Mouse (Mus musculus) limb, embryonic 11.5 days (tissue): ENCODE measurements around the gene Tmeff1. TPM values are rescaled to one million over a fixed set of nuclear protein-coding genes. Genes with fewer than 3 reads are reported as not detected.
A peak's percentile ranks its signal among the peaks of the same experiment; 100 is the strongest.

Experiments used
- ATAC-seq: fragments of 200-750 bp; cut with Nextera tagmentation; 2 replicates; pipeline ENCODE4 v1.8.0; 2017; ENCODE audit warnings: low read depth; ENCODE audit not compliant: insufficient number of reproducible peaks, low FRiP score, low TSS enrichment
- DNase-seq: peaks from one replicate; pipeline ENCODE4 v3.0.0-alpha.2; 2015; ENCODE audit warnings: low spot score
- H3K27ac ChIP-seq: fragments of 300-500 bp; sonication (generic); replicated peaks from 2 replicates; pipeline ENCODE4 v1.5.1; 2014; ENCODE audit warnings: low read depth, mild to moderate bottlenecking, low read length
- H3K27me3 ChIP-seq: fragments of 300-500 bp; sonication (generic); 2 replicates; pipeline ENCODE4 v1.6.1; 2014; ENCODE audit warnings: mild to moderate bottlenecking, low read length, mixed read lengths; ENCODE audit not compliant: control insufficient read depth, insufficient read depth
- H3K36me3 ChIP-seq: fragments of 300-500 bp; sonication (generic); 2 replicates; pipeline ENCODE4 v1.6.1; 2014; ENCODE audit warnings: mild to moderate bottlenecking, low read length, moderate library complexity, mixed read lengths; ENCODE audit not compliant: control insufficient read depth, insufficient read depth
- H3K4me1 ChIP-seq: fragments of 300-500 bp; sonication (generic); 2 replicates; pipeline ENCODE4 v1.6.1; 2014; ENCODE audit warnings: low read length, mixed read lengths; ENCODE audit not compliant: control insufficient read depth, insufficient read depth
- H3K4me2 ChIP-seq: fragments of 300-500 bp; sonication (generic); 2 replicates; pipeline ENCODE4 v1.6.1; 2014; ENCODE audit warnings: low read depth, mild to moderate bottlenecking, moderate library complexity; ENCODE audit not compliant: severe bottlenecking
- H3K4me3 ChIP-seq: fragments of 300-500 bp; sonication (generic); 2 replicates; pipeline ENCODE4 v1.5.1; 2014; ENCODE audit warnings: low read depth, low read length
- H3K9ac ChIP-seq: fragments of 300-500 bp; sonication (generic); 2 replicates; pipeline ENCODE4 v1.6.1; 2014; ENCODE audit warnings: mild to moderate bottlenecking, low read length
- H3K9me3 ChIP-seq: fragments of 300-500 bp; sonication (generic); 2 replicates; pipeline ENCODE4 v1.6.1; 2016; ENCODE audit warnings: low read length; ENCODE audit not compliant: control insufficient read depth
- WGBS: fragments of 180-500 bp; shearing (Covaris S2); extraction: QIAGEN DNeasy Blood & Tissue Kit; methylation state at CpG from one replicate; pipeline ENCODE4 v1.1.7; 2014; 5-methylcytosine and 5-hydroxymethylcytosine counted together
- polyA plus RNA-seq: library from polyadenylated mRNA; unstranded; fragments of >200 nt; fragmentation: Nextera tagmentation; extraction: Ambion mirVana; gene quantifications from 2 replicates; pipeline ENCODE4 v1.2.1, GENCODE M21; 2014

Gene Tmeff1
- polyA plus RNA-seq, 1 experiment from 2014 or later, result 128 TPM

DNA sequence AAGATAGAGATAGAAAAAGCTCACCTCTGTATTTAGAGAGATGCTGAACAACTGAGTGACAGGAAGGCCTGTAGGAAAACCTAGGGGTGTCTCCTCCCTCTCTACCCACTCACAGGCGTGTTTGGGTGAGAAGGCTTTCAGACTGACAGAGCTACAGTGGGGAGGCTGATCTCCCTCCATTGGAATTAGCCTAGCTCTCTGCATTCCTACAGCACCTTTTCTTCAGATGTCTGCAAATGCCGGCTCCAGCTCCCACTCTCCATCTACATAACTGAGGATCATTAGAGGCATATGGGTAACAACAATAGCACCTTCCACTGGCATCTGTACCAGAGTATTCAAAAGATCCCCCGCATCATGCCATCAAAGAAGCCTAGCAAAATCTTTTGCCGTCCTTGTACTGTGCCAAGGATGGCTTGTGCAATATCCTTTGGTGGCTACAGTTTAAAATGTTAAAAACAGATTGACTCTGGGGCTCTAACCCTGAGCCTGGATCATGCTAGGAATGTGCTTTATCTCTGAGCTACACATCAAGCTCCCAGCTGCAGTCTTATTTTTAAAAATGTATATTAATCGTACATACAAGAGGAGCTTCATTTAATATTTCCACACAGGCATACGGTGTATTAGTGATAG, 5.4 kb upstream of the Tmeff1 start:
- no peak for ATAC-seq
- no peak for DNase-seq
- no peaks in the 10 kb centered on the region for H3K27me3 ChIP-seq
- WGBS, result 58% methylated on average over 6 of the region's 6 CpGs
- no peaks in the 10 kb centered on the region; the same call in 1 of the 2 replicates for H3K4me1 ChIP-seq
- H3K36me3 ChIP-seq, result no peaks in the 10 kb centered on the region
- H3K27ac ChIP-seq, result no peak overlapping the region
- no peak overlapping the region for H3K4me3 ChIP-seq
- H3K9me3 ChIP-seq, result no peaks in the 10 kb centered on the region
- no peak overlapping the region for H3K4me2 ChIP-seq
- H3K9ac ChIP-seq, result no peak overlapping the region

- DNase-seq, result no peak
- H3K9ac ChIP-seq, result no peak overlapping the region
Observed at GRCm38 (mm10) chr4:48581201-48581600, 3.8 kb upstream of the Tmeff1 start.

DNA sequence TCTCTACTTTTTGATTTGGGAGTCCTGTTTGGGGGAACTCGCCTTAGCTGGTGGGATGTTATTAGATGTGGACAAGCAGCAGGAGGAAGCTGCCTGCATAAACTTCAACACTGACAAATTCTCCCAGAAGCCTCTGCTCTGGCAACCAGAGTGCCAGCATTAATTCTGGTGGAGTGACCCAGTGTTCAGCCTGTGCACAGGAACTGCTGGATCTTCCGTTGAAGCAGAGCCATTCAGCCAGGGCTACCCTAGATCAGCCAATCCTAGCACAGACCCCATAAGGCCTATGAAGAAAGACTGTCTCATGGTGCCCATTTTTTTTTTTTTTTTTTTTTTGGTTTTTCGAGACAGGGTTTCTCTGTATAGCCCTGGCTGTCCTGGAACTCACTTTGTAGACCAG, 3.0 kb upstream of the Tmeff1 start:
- no peaks in the 10 kb centered on the region for H3K9me3 ChIP-seq
- no peaks in the 10 kb centered on the region; the same call in 1 of the 2 replicates for H3K4me1 ChIP-seq
- ATAC-seq, result no peak
- H3K4me2 ChIP-seq, result no peak overlapping the region
- H3K9ac ChIP-seq, result no peak overlapping the region
- no peak for DNase-seq
- no peaks in the 10 kb centered on the region for H3K27me3 ChIP-seq
- H3K36me3 ChIP-seq, result no peaks in the 10 kb centered on the region
- no peak overlapping the region for H3K4me3 ChIP-seq
- H3K27ac ChIP-seq, result no peak overlapping the region
- WGBS, result 88% methylated on average over 2 of the region's 3 CpGs

More at GRCm38 (mm10) chr4:48581201-48581600, 3.8 kb upstream of the Tmeff1 start:
- H3K4me2 ChIP-seq, result no peak overlapping the region
- 30% methylated on average over 2 of the region's 2 CpGs for WGBS
- no peak overlapping the region for H3K27ac ChIP-seq
- H3K27me3 ChIP-seq, result no peaks in the 10 kb centered on the region
- no peaks in the 10 kb centered on the region; the same call in 1 of the 2 replicates for H3K4me1 ChIP-seq
- no peaks in the 10 kb centered on the region for H3K36me3 ChIP-seq
- ATAC-seq, result no peak
- no peak overlapping the region for H3K4me3 ChIP-seq
- H3K9me3 ChIP-seq, result no peaks in the 10 kb centered on the region

DNA sequence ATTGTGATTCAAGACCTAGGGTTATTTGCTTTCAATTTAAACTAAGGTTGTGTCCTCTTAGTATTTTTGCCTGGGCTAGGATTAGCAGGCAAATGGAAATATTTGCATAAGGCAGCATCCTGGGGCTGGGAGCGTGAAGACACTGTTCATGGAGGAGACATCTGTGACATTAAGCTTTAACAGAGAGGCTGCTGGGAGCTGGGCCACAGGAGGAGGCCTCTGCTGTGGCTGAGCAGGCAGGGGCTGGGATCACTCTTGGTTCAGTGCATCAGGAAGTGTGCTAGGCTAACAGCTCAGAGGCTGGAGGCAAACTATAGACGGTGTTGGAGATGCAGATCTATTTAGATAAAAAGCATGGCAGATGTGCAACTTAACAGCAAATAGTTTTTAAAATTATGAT, 2.0 kb upstream of the Tmeff1 start:
- no peak overlapping the region for H3K27ac ChIP-seq
- no peak for DNase-seq
- WGBS, result 82% methylated on average over 2 of the region's 2 CpGs

DNA sequence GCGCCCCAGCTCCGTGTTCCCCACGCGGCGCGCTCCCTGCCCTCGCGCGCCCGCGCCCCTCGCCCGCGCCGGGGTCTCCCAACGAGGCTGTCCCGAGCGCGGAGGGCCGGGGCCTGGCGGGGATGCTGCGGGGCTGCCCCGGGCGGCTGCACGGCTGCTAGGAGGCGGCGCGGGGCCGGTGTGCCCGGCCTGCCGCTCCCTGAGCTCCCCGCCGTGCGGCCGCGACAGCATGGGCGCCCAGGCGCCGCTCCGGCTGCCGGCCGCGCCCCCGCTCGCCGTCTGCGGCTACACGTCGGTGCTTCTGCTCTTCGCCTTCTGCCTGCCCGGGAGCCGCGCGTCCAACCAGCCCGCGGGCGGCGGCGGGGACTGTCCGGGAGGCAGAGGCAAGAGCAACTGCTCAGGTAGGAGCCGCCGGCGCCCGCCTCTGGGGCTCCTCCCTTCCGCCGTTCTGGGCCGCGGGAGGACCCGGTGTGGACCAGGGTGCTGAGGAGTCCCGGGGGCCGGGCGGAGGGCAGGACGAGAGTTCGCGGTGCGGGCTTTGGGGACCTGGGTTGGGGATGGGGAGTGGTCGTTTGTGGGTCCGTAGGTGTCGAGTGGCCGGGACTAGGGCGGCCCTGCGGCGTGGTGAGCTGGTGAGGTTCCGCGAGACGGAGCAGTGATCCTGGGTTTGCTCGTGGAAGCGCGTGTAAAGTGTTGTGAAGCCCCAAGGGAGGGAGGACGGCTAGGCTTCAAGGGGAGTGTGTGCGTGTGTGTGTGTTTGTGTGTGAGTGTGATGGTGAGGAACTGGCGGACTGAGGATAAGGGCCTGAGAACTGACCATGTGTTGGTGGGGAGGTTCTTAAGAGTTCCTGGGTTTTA, 496 bp downstream of the Tmeff1 start:
- H3K4me2 ChIP-seq, result peak overlapping the region; percentile 52
- H3K9me3 ChIP-seq, result no peaks in the 10 kb centered on the region
- no peaks in the 10 kb centered on the region; the same call in 1 of the 2 replicates for H3K4me1 ChIP-seq
- H3K9ac ChIP-seq, result peak overlapping the region; percentile 97
- peak overlapping the region; percentile 97 for H3K27ac ChIP-seq
- peak overlapping the region; percentile 95 for H3K4me3 ChIP-seq
- H3K36me3 ChIP-seq, result no peaks in the 10 kb centered on the region
- DNase-seq (peak; percentile 78), ATAC-seq (peak; percentile 73)
- WGBS, result under 1% methylated on average over 72 of the region's 92 CpGs
- no peaks in the 10 kb centered on the region for H3K27me3 ChIP-seq

More for the DNA sequence above, 2.0 kb upstream of the Tmeff1 start:
- Histone ChIP-seq H3K4me2 (no peak overlapping the region), H3K4me3 (no peak overlapping the region), H3K4me1 (no peaks in the 10 kb centered on the region; the same call in 1 of the 2 replicates), H3K9me3 (no peaks in the 10 kb centered on the region), H3K9ac (no peak overlapping the region), H3K36me3 (no peaks in the 10 kb centered on the region), H3K27me3 (no peaks in the 10 kb centered on the region)
- ATAC-seq, result no peak

DNA sequence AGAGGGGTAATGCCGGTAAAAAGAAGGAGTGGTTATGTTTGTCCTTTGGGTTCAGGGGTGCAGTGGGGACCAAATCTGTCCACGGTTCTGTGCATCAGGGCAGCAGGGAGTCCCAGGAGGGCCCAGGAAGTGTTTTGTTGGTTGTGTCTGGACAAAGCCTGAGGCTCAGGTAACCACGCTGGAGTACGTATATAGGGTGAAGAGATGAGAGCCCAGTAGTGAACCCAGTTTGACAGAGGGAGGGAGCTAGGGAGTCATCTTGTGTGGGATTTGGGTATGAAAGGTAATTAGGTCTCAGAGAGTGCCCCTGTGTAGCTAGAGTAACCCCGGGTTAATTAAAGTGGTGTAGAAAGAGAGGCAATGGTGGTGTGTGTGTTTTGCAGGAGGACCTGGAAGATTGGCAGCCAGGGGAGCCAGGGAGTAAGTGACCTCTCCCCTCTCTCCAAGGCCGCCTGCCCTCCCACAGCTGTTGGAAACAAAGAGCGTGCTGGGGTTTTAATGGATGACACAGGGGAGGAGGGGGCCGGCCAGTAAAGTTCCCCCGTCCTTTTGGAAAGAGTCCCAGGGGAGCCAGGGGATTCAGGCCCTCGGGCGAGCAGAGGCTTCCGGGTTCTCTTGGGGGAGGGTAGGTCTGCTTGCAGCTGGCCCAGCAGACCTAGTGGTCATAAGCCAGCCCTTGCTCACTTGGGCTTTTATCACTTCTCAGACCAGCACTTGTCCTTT, 1.3 kb downstream of the Tmeff1 start:
- no peaks in the 10 kb centered on the region for H3K9me3 ChIP-seq
- H3K36me3 ChIP-seq, result no peaks in the 10 kb centered on the region
- WGBS, result under 1% methylated on average over 12 of the region's 12 CpGs
- H3K4me3 ChIP-seq, result peak overlapping the region; percentile 95
- no peaks in the 10 kb centered on the region for H3K27me3 ChIP-seq
- peak overlapping the region; percentile 97 for H3K9ac ChIP-seq
- H3K27ac ChIP-seq, result peak overlapping the region; percentile 97
- ATAC-seq (peak; percentile 61), DNase-seq (peak; percentile 81)
- peak overlapping the region; percentile 52 for H3K4me2 ChIP-seq
- no peaks in the 10 kb centered on the region; the same call in 1 of the 2 replicates for H3K4me1 ChIP-seq

- ATAC-seq, result no peak
- no peak overlapping the region for H3K4me3 ChIP-seq
- DNase-seq, result no peak
Observed at GRCm38 (mm10) chr4:48587526-48587925, 2.6 kb downstream of the Tmeff1 start.

GRCm38 (mm10) chr4:48588576-48588975, 3.6 kb downstream of the Tmeff1 start:
- ATAC-seq, result no peak
- Histone ChIP-seq H3K4me3 (no peak overlapping the region), H3K27me3 (no peaks in the 10 kb centered on the region), H3K9me3 (no peaks in the 10 kb centered on the region), H3K36me3 (no peaks in the 10 kb centered on the region), H3K27ac (no peak overlapping the region), H3K9ac (no peak overlapping the region), H3K4me1 (no peaks in the 10 kb centered on the region), H3K4me2 (no peak overlapping the region)
- WGBS, result 87% methylated on average over 9 of the region's 9 CpGs
- DNase-seq, result no peak

More at GRCm38 (mm10) chr4:48587526-48587925, 2.6 kb downstream of the Tmeff1 start:
- Histone ChIP-seq H3K4me2 (no peak overlapping the region), H3K27ac (no peak overlapping the region), H3K36me3 (no peaks in the 10 kb centered on the region), H3K9ac (no peak overlapping the region), H3K27me3 (no peaks in the 10 kb centered on the region), H3K9me3 (no peaks in the 10 kb centered on the region), H3K4me1 (no peaks in the 10 kb centered on the region)
- 94% methylated on average over 2 of the region's 2 CpGs for WGBS
